In genomic region chr10:119028480-119029137, GRCm38 (mm10) we compare ENCODE assay signal across 15 mouse cellular contexts.
"Had no signal": no experiment of that assay in that cellular context is flagged by ENCODE, and none has a peak within 500 bp of the region (broad histone marks: within the 10 kb centered on the region; RNA-seq: fewer than 3 reads in every experiment).

No protein-coding gene starts in this region.

- H3K36me3 ChIP-seq: limb, embryonic 13.5 days; midbrain, embryonic 12.5 days had no signal

- H3K27me3 ChIP-seq: limb, embryonic 13.5 days; midbrain, embryonic 12.5 days had no signal

- H3K9ac ChIP-seq: limb, embryonic 13.5 days; liver, embryonic 14.5 days; midbrain, embryonic 12.5 days had no signal

- H3K27ac ChIP-seq: kidney, postnatal 0 days; limb, embryonic 13.5 days; liver, embryonic 14.5 days; midbrain, embryonic 12.5 days had no signal

- ATAC-seq: midbrain, embryonic 16.5 days had no signal

- H3K4me1 ChIP-seq: midbrain, embryonic 12.5 days had no signal

- DNase-seq: kidney, adult 11 months; kidney, adult 9 months; kidney, postnatal 36 days; layer of hippocampus, adult 9-11 months; layer of hippocampus, postnatal 36 days; lung, adult 18-20 months; right cerebral cortex, adult 18-20 months; right cerebral cortex, postnatal 25 days; thymus, adult 2 months; thymus, postnatal 25 days had no signal

- H3K4me3 ChIP-seq: limb, embryonic 13.5 days; midbrain, embryonic 12.5 days had no signal

- H3K9me3 ChIP-seq: limb, embryonic 13.5 days; midbrain, embryonic 12.5 days had no signal

- H3K4me2 ChIP-seq: limb, embryonic 13.5 days; midbrain, embryonic 12.5 days had no signal
